Mouse (Mus musculus) heart, adult 18-20 months (tissue): Measurements from ENCODE around the gene Gltp. TPM values are rescaled to one million over a fixed set of nuclear protein-coding genes. Genes with fewer than 3 reads are reported as not detected.

Experiments used
- microRNA-seq, 2 experiments: library from miRNA; unstranded; fragments of <30 nt; microRNA quantifications; one replicate each; pipeline ENCODE4 v1.2.0; 2022
- total RNA-seq, 2 experiments: library from RNA; stranded (reverse); gene quantifications; 2 replicates each; pipeline ENCODE4 v1.2.3; 2021

The Gltp gene
- total RNA-seq, 2 experiments from 2014 or later: 16.9 to 20.0 TPM

Small RNA genes within 50 kb of the gene (microRNA-seq; reads per million reads assigned to microRNA genes)
- gene Mir7028: 0 reads per million in 2 experiments

Other genes starting within 250 kb of the Gltp start
- gene Mmab, start 246.9 kb downstream of the Gltp start, total RNA-seq: 10 to 100 TPM; 22.3 to 26.3 TPM
- gene Mvk, start 246.7 kb downstream of the Gltp start, total RNA-seq: 1 to 10 TPM; 9.2 TPM
- 1 to 10 TPM; 2.6 to 3.3 TPM for gene Fam222a, start 123.0 kb downstream of the Gltp start, total RNA-seq
- 1 to 10 TPM; 5.0 to 6.4 TPM for gene Trpv4, start 32.6 kb downstream of the Gltp start, total RNA-seq
- gene Tchp, start 16.8 kb upstream of the Gltp start, total RNA-seq: 1 to 10 TPM; 4.1 to 4.6 TPM
- 10 to 100 TPM; 30.6 to 35.8 TPM for gene Ankrd13a, start 83.7 kb upstream of the Gltp start, total RNA-seq
- 10 to 100 TPM; 20.7 to 26.7 TPM for gene Git2, start 84.5 kb upstream of the Gltp start, total RNA-seq
- 1 to 10 TPM; 4.0 to 4.5 TPM for gene 1500011B03Rik, start 132.5 kb upstream of the Gltp start, total RNA-seq
- gene 4930519G04Rik, start 162.7 kb upstream of the Gltp start, total RNA-seq: not detected
- not detected for gene Gm9936, start 167.7 kb upstream of the Gltp start, total RNA-seq
- gene Oasl2, start 206.0 kb upstream of the Gltp start, total RNA-seq: 1 to 10 TPM; 5.0 TPM
- gene Oasl1, start 232.3 kb upstream of the Gltp start, total RNA-seq: under 1 TPM; 0.39 to 0.82 TPM